Mouse (Mus musculus): ENCODE results near the gene St7. TPM values are rescaled to one million over a fixed set of nuclear protein-coding genes. Genes with fewer than 3 reads are reported as not detected.

Gene St7
- total RNA-seq, 1 experiment from 2014 or later = 5.4 TPM

DNA sequence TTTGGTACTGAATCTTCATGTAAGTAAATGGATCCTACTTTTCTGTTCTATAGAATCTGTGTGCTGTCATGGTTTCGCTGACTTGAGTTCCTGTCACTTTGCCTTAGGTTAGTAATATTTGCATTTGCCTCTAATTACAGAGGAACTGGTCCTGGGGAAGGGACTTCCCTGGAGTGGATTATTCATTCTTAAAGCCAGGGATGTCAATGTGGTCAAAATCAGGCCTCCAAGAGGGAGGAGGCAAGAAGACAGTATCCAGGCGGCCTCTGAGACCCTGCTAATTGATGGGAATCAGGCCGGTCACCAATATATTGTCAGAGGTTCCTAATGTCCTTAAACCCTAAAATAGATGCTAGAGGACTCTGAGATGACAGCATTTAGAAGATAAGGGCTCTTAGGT, 56.9 kb downstream of the St7 start:
- no peak for ATAC-seq (replicated peaks; ENCODE audit: insufficient number of reproducible peaks, low FRiP score, low TSS enrichment, poor library complexity, severe bottlenecking)

DNA sequence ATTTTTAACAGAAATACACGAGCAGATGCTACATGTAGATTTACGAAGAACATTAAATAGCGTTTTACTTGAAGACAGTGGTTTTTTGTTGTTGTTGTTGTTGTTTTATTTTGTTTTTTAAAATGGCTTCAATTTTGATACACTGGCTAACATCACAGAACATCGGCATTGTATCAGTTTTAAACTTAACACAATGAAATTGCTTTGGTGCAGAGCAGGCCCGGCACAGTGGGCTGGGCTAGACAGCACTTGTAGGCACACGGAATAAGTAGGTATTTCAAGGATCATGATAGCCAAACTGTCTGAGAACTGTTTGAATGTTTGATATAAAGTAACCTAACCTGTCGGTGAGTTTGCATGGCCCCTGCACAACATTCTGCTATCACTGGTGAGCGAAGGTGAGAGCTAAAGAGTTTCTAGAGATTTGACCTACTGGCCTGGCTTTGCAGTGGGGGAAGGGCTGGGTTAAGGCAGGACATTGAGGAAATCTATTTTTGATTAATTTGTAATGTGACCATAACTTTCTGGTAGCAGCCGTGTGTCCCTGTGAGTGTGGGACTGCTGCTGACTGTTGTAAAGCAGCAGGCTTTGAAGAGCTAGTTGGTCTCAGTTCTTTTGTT, 57.4 kb downstream of the St7 start:
- no peak for ATAC-seq (replicated peaks; ENCODE audit: insufficient number of reproducible peaks, low FRiP score, low TSS enrichment, poor library complexity, severe bottlenecking)

DNA sequence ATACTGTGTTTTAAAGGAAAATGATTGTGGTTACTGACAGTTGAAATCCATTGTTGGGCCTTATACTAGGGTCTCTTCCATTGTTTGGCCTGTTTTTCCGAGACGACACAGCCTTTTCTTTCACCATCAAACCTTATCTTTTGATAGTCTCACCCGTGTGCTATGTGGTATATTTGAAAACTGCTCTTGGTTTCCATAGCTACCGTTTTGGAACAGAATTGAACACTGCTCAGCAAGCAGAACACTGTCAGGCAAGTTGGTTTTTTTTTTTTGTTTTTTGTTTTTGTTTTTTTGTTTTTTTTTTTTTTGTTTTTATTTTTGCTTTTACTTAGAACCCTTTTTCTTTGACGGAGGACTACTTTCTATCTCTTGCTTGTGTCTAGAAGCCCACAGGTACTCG, 58.2 kb downstream of the St7 start:
- ATAC-seq (replicated peaks; ENCODE audit: insufficient number of reproducible peaks, low FRiP score, low TSS enrichment, poor library complexity, severe bottlenecking) = no peak

DNA sequence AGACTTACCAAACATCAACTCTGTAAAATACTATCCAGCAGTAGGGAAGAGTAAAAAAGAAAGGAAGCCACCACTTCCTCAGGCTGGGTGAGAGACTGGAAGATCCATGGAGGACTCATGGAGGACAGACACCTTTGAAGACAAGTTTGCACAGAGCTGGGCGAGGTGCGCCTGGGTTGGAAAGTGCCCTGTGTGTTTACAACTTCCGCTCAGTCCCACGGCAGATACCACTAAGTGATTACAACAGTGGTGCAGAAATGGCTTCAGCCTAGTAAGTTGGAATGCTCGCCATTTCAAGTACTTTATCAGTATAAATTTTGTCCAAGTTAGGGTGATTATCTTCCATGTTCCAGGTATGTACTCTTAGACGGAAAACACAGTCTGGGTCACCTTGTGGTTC, 63.2 kb downstream of the St7 start:
- ATAC-seq (replicated peaks; ENCODE audit: insufficient number of reproducible peaks, low FRiP score, low TSS enrichment, poor library complexity, severe bottlenecking) = no peak

DNA sequence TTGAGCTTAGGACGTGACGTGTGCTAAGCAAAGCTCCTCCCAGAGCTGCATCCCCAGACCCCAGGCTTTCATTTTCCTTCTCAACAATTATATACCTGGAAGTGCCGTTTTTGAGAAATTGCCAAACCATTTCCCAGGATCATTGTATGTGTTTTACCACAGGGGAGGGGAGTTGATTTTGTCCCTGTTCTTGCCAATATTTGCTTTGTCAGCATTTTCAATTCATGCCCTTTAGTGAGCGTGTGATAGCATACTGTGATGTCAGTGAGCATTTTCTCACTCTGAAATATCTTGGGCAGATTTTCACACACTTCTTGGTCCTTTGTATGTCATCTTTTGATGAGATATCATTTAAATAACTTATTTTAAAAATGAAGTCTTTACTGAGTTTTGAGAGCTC, 65.8 kb downstream of the St7 start:
- ATAC-seq (replicated peaks; ENCODE audit: insufficient number of reproducible peaks, low FRiP score, low TSS enrichment, poor library complexity, severe bottlenecking) = no peak

DNA sequence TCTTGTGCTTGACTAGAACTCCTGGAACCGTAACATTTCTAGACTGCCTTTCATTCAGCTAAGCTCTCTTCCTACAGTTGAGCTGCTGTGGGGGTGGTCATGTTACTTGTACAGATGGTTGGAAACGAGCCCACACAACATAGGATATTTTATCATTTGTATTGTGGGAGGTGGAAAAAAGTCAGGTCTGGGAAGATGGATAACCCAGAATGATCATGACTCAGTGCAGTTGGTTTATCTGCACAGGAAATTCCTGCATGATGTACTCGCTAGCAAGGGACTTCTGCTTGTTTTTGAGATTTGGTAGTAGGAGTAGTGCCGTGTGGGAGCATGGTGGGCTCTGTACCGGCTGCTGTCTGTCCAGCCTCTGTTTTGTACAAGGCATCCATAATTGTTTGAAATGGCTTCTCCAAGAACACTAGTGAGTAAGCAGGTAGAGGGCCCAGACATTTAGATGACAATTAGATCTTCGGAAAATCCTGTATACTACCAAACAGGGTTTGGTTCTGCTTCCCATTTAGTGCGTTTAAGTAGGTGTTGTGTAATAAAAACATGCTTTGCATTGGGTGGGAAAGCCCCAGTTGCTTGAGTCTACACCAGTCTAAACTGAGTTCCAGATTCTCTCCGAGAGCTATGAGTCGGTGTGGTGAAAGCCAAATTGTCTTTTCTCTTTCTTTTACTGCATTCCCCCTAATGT, 71.4 kb downstream of the St7 start:
- ATAC-seq (replicated peaks; ENCODE audit: insufficient number of reproducible peaks, low FRiP score, low TSS enrichment, poor library complexity, severe bottlenecking) = peak; percentile 78

DNA sequence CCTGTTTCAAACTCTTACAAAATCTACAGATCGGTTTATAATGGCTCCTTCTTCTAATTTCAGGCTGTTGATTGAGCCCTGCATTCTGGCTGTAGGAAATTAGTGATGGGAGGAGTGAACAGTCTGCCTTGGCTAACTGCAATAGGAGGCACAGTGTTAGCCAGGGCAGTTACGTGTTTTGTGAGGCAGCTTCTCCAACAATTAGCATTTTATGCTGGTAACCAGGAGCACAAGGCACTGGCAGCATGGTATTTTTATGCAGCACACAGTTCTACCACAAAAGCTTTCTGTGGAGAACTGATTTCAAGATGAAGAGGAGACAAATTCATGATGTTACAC, 71.9 kb downstream of the St7 start:
- 0 out of 2 replicates have a peak, but pooled peaks have one; percentile 17 for ATAC-seq (replicated peaks; ENCODE audit: insufficient number of reproducible peaks, low FRiP score, low TSS enrichment, poor library complexity, severe bottlenecking)

DNA sequence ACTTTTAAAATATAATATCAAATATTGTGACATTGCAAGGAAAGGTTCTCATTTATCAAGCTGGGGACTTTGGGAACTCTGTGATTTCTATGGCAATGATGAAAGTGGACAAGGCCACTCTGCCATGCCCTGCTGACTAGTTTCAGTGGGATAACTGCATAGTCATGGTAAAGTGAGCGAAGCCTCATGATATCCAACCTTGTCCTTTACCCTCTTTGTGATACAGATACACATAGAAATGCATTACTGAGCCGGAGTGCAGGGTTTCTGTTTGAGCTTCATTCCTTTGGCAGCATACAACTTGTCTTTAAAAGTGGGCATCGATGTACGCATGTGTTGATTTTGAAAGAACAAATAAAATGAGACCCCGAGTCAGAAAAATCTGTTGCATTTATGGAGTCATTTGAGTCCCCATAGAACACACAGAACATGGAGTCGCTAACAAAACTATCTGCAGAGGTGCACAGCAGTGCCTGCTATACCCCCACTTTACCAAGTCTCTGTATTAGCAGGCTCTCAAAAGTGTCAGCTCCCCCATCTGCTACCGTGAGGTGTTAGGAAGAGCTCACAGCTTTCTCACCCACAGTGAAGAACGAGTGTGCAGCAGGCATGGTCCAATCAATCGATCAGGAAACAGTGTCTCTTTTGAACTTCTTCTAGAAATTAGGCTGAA, 77.4 kb downstream of the St7 start:
- no peak for ATAC-seq (replicated peaks; ENCODE audit: insufficient number of reproducible peaks, low FRiP score, low TSS enrichment, poor library complexity, severe bottlenecking)

DNA sequence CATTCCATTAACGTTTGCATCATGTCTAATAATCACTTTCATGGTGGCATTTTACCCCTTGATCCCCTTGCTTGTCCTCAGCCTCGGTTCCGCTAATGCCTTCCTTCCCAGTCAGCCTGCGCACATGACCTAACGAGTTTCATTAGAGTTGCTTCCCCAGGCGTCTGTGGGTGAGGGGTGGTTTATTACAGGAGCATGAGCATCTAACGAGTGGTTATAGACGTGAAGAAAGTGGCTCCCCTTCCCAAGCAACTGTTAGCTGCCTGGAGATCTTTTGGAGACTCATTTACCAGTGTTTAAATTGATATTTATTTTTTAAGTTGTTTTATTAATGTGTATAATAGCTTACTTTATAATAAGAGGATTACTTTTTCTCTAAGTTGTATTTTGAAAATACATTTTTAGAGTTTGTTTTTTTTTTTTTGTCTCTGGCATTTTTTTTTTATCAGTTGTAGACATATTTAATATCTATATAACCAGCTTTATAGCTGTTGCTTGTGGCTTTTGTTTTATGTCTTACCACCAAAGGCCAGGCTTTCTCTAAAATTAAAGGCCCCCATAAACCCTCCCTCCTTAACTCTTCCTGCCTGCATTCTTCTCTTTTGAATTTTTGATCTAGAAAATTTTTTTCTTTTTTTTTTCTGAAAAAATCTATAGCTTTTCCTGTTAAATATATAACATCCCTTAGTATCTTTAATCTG, 78.1 kb downstream of the St7 start:
- no peak for ATAC-seq (replicated peaks; ENCODE audit: insufficient number of reproducible peaks, low FRiP score, low TSS enrichment, poor library complexity, severe bottlenecking)

DNA sequence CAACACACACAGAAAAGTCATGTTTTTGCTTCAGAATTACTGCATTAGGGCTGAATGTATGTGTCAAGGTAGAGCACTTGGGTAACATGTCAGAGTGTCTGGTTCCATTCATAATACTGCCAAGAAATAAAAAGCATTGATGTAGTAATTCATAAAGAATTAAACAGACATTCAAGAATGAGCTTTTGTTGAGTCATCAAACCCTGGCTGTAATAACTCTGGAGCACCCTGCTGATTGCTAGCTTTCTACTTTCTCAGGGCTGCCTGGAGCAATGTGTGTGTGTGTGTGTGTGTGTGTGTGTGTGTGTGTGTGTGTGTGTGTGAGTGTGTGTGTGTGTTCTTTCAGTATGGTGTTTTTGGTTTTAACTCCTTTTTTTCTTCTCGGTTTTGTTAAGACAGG, 78.7 kb downstream of the St7 start:
- no peak for ATAC-seq (replicated peaks; ENCODE audit: insufficient number of reproducible peaks, low FRiP score, low TSS enrichment, poor library complexity, severe bottlenecking)

DNA sequence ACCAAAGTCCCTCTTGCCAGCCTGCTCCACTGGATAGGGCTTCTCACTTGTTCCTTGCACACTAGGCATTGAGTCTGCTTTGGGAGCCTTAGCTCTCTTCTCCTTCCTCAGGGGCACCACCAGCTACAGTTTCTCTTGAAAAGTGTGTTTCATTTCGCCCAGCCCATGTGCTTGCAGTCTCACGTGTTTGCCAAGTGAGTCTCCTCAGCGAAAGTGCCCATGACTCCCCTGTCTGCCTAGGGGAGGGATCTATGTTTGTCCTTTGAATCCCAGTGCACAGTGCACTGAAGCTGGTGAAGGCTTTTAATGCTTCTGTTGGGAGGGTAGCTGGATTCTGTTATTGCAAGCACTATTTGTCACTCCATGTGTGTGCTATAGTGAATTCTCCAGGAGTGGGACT, 79.8 kb downstream of the St7 start:
- ATAC-seq (replicated peaks; ENCODE audit: insufficient number of reproducible peaks, low FRiP score, low TSS enrichment, poor library complexity, severe bottlenecking) = 0 out of 2 replicates have a peak, but pooled peaks have one; percentile 13

DNA sequence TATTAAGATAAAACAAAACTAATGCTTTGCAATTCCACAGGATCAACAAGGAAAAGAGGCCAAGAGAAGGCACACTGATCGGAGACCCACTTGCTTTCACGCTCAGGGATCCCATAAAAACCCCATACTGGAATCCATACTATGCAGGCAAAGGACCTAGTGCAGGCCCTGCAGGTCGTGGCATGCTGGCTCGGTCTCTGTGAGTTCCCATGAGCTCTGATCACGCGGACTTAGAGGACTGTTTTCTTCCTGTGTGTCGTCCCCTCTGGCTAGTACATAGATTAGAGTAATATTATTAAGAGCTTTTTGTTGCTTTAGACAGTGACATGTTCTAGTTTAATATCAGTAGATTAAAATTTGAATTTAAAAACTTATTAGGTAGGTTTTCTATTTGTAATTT, 83.3 kb downstream of the St7 start:
- ATAC-seq (replicated peaks; ENCODE audit: insufficient number of reproducible peaks, low FRiP score, low TSS enrichment, poor library complexity, severe bottlenecking) = no peak

DNA sequence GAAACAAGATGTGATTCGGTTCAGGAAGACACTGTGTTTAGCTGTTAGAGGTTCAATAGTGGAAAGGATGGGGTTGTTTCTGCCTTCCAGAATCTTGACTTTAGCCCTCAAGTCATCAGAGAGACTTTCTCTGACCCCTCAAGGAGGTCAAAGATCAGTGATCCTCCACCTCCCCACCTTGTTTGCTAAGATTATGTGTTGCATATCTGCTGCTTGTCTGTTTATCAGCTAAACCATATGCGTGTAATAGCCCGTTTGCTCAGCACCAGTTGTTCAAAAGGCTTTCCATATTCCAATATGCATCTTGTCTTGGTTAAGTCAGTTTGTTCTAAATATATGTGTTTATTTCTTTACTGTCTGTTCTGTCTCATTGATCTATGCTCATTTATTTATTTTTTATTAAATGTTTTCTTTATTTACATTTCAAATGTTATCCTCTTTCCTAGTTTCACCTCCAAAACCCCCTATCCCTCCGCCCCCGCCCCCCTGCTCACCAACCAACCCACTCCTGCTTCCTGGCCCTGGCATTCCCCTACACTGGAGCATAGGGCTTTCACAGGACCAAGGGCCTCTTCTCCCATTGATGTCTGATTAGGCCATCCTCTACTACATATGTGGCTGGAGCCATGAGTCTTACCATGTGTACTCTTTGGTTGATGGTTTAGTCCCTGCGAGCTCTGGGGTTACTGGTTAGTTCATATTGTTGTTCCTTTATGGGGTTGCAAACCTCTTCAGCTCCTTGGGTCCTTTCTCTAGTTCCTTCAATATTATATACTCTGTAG, 84.5 kb downstream of the St7 start:
- no peak for ATAC-seq (replicated peaks; ENCODE audit: insufficient number of reproducible peaks, low FRiP score, low TSS enrichment, poor library complexity, severe bottlenecking)

DNA sequence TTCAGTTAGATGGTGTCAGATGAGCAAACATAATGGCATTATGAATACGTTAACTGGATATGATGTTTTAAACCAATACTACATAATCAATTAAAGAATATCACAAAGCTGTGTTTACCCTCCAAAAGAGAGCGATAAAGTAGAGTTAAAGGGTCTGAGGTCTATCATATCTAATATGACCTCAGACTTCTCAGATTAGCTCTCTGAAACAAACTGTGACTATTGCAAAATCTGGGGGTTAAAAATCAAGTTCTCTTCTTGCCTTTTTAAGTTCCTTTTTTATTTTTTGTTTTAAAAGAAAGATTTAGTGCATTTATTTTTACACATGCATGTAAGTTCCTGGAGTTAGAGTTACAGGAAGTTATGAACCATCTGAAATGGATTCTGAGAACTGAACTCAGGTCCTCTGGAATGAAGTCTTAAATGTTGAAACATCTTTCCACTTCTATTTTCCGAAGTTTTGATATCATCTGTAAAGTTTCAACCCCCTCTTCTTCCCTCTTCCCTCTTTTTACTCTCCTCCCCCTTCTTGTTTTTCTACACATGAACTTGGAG, 86.0 kb downstream of the St7 start:
- no peak for ATAC-seq (replicated peaks; ENCODE audit: insufficient number of reproducible peaks, low FRiP score, low TSS enrichment, poor library complexity, severe bottlenecking)

DNA sequence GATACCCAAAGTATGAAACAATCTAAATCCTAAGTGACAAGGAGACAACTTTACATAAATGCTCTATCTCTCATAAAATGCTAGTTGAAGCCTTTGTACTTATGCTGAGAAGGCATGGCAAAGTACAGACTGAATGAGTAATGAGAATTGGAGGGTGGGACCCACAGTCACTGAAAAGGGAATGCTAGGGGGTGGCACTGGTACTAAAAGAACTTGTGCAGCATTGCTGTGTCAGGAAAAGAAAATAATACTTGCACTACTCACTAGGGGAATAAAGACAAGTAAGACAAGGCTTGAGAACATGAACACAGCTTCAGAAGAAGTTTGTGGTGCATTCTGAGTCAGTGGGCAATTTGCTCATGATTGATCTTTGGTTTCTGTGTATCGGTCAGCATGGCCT, 90.8 kb downstream of the St7 start:
- ATAC-seq (replicated peaks; ENCODE audit: insufficient number of reproducible peaks, low FRiP score, low TSS enrichment, poor library complexity, severe bottlenecking) = no peak

DNA sequence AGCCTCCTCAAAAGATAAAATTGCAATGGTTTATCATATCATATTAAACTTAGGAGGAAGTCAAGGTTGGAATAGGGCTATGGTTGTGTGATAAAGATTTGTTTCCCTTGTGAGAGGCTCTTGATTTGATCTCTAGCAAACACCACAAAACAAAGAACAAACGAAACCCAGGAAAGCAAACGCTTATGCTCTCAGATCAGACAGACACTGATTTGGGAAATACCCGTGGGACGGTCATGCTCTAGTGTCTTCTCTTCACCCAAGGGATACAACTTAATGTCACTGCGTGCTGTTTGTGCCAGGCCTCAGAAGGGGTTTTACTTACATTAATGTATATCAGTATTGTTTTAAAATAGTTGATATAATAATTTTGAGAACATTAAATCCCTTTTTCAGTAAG, 91.8 kb downstream of the St7 start:
- no peak for ATAC-seq (replicated peaks; ENCODE audit: insufficient number of reproducible peaks, low FRiP score, low TSS enrichment, poor library complexity, severe bottlenecking)

DNA sequence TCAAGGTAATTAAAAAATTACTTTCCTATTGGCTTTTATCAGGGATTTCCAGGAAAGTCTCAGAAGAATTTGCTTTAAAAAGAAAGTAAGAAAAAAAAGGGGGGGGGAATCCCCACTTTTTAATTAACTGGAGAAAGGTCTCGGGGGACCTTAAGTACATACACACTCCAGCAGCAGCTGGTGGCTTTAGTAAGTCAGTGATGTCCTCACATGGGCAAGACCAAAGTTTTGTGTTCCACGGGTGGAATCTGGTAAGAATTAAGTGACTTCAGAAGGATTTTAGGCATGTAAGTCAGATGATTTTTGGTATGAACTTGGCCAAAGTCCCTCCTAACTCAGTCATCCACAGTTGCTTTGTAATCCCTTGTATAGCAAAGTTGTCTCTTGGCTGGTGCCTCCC, 92.5 kb downstream of the St7 start:
- ATAC-seq (replicated peaks; ENCODE audit: insufficient number of reproducible peaks, low FRiP score, low TSS enrichment, poor library complexity, severe bottlenecking) = no peak

DNA sequence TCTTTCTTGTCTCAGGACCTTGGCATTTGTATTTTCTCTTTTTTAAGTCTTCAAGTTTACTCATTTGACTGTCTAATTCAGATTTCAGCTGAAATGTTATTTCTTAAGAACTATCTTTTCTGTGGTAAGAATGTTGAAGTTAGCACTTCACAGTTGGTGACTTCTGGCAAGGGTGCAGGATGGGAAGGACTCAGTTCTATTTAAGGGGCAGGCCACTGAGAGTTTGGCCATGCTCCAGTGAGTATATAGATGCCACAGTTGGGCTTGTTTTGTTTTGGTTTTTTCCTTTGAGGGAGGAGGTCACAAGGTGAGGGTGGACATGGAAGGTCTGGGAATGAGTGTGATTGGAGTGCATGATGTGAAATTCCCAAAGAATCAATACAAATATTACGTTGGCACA, 95.1 kb downstream of the St7 start:
- ATAC-seq (replicated peaks; ENCODE audit: insufficient number of reproducible peaks, low FRiP score, low TSS enrichment, poor library complexity, severe bottlenecking) = no peak

DNA sequence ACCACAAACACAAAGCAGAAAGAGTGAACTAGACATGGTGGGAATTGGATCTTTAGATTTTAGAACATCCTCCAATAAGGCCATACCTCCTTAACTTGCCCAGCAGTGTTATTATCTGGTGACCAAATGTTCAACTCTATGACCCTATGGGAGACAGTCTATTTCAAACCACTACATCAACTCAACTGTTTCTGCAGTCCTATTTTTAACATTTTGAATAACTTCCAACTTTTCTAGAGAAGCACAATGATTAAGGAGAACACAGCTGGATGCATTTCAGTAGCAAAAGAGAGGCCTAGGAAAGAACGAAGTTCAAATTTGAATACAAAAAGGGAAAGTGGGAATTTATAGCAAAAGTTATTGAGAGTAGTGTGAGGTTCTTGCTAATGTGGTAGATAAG, 97.5 kb downstream of the St7 start:
- ATAC-seq (replicated peaks; ENCODE audit: insufficient number of reproducible peaks, low FRiP score, low TSS enrichment, poor library complexity, severe bottlenecking) = no peak
